19 mouse cellular contexts compared by ENCODE assay signal in the genomic region with DNA sequence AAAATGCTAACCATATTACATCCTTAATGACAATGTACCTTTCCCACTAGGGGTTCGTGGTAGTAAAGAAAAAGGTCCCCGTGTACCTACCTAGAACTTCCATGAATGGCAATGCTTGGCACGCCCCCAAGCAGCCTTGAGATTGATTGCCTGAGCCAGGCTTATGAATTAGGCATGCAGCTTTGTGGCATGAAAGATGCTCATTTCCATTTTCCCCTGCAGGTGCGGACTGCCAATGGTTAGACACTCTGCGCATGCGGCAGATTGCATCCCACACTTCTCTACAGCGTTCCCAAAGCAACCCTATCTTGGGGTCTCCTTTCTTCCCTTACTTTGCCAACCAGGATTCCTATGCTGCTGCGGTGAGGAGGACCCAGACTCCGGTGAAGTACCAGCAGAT. TPM values are rescaled to one million over a fixed set of nuclear protein-coding genes. Genes with fewer than 3 reads are reported as not detected.
DNase-seq lines count a peak whose midpoint lies in the region; ATAC-seq and TF ChIP-seq lines count a peak whose summit lies in the region.
"Had no signal": no experiment of that assay in that cellular context is flagged by ENCODE, and none has a peak within 500 bp of the region (broad histone marks: within the 10 kb centered on the region; RNA-seq: fewer than 3 reads in every experiment).

No protein-coding gene starts in this region.

- H3K27ac ChIP-seq in forebrain, embryonic 14.5 days (ENCODE audit: low read depth, low read length): no peak overlapping the region
- H3K27ac ChIP-seq in forebrain, embryonic 12.5 days: no peak overlapping the region
- no peak overlapping the region for H3K27ac ChIP-seq in midbrain, embryonic 11.5 days (ENCODE audit: low read depth, low read length)
- H3K27ac ChIP-seq in midbrain, embryonic 10.5 days (replicated peaks): no peak overlapping the region
- H3K27ac ChIP-seq in midbrain, postnatal 0 days (ENCODE audit: low read depth, low read length): no peak overlapping the region
- H3K27ac ChIP-seq: embryonic facial prominence, embryonic 13.5 days; intestine, embryonic 15.5 days; neural tube, embryonic 12.5 days had no signal

- peak; percentile 85 for DNase-seq in forebrain, embryonic 14.5 days (ENCODE audit: low spot score)
- peak; percentile 14 for DNase-seq in midbrain, embryonic 11.5 days (ENCODE audit: low spot score, missing footprints)
- no peak for DNase-seq in midbrain, embryonic 10.5 days (ENCODE audit: low spot score)
- DNase-seq in brain, embryonic 14.5 days (ENCODE audit: low read depth): peak; percentile 89
- peak; percentile 27 for DNase-seq in midbrain, postnatal 0 days (ENCODE audit: low spot score)
- DNase-seq in thymus, postnatal 0 days (ENCODE audit: low spot score): no peak
- DNase-seq: cerebellum, adult 9-10 months; gastrocnemius, postnatal 36 days; kidney, adult 9 months; kidney, postnatal 36 days; lung, adult 18-20 months; lung, postnatal 14 days; thymus, postnatal 25 days had no signal

- no peak overlapping the region for H3K4me2 ChIP-seq in forebrain, embryonic 14.5 days (ENCODE audit: low read length)
- no peak overlapping the region for H3K4me2 ChIP-seq in forebrain, embryonic 12.5 days
- no peak overlapping the region for H3K4me2 ChIP-seq in midbrain, embryonic 11.5 days
- H3K4me2 ChIP-seq in midbrain, postnatal 0 days (ENCODE audit: low read depth, low read length, poor library complexity, severe bottlenecking): no peak overlapping the region
- H3K4me2 ChIP-seq: embryonic facial prominence, embryonic 13.5 days; intestine, embryonic 15.5 days; liver, embryonic 11.5 days; neural tube, embryonic 12.5 days had no signal

- no peak overlapping the region for H3K9ac ChIP-seq in forebrain, embryonic 14.5 days (ENCODE audit: low read length)
- no peak overlapping the region for H3K9ac ChIP-seq in forebrain, embryonic 12.5 days
- no peak overlapping the region for H3K9ac ChIP-seq in midbrain, embryonic 11.5 days (ENCODE audit: low read length)
- no peak overlapping the region for H3K9ac ChIP-seq in midbrain, postnatal 0 days (replicated peaks; ENCODE audit: low read length, poor library complexity, severe bottlenecking)
- H3K9ac ChIP-seq: embryonic facial prominence, embryonic 13.5 days; intestine, embryonic 15.5 days; neural tube, embryonic 12.5 days had no signal

- no peak for TF ChIP-seq CTCF in brain, embryonic 14.5 days (IDR thresholded peaks at IDR 0.05; ENCODE audit: borderline replicate concordance, extremely low read depth, insufficient read depth, insufficient read length)
- TF ChIP-seq CTCF in midbrain, postnatal 0 days (IDR thresholded peaks at IDR 0.05): no peak

- TF ChIP-seq POLR2A in brain, embryonic 14.5 days (IDR thresholded peaks at IDR 0.05; ENCODE audit: borderline replicate concordance, extremely low read depth, insufficient read depth, insufficient read length, poor library complexity, severe bottlenecking): no peak

- H3K27me3 ChIP-seq in forebrain, embryonic 14.5 days (replicated peaks; ENCODE audit: control insufficient read depth, insufficient read depth, low read length): no peaks in the 10 kb centered on the region
- peaks cover 11% of the 10 kb centered on the region; the same call in 1 of the 2 replicates for H3K27me3 ChIP-seq in forebrain, embryonic 12.5 days
- no peaks in the 10 kb centered on the region for H3K27me3 ChIP-seq in midbrain, embryonic 11.5 days (ENCODE audit: control insufficient read depth, insufficient read depth, low read length)
- H3K27me3 ChIP-seq in midbrain, embryonic 10.5 days (ENCODE audit: low read depth, poor library complexity, severe bottlenecking): no peaks in the 10 kb centered on the region
- H3K27me3 ChIP-seq in midbrain, postnatal 0 days (ENCODE audit: insufficient read depth, low read length): no peaks in the 10 kb centered on the region
- H3K27me3 ChIP-seq: embryonic facial prominence, embryonic 13.5 days; intestine, embryonic 15.5 days; neural tube, embryonic 12.5 days had no signal

- WGBS in forebrain, embryonic 14.5 days: 62% methylated on average over 9 of the region's 9 CpGs
- 83% methylated on average over 9 of the region's 9 CpGs for WGBS in forebrain, embryonic 12.5 days
- WGBS in midbrain, embryonic 11.5 days: 86% methylated on average over 9 of the region's 9 CpGs
- WGBS in midbrain, embryonic 10.5 days: 94% methylated on average over 9 of the region's 9 CpGs
- 49% methylated on average over 9 of the region's 9 CpGs for WGBS in midbrain, postnatal 0 days

- no peaks in the 10 kb centered on the region for H3K4me1 ChIP-seq in forebrain, embryonic 14.5 days (ENCODE audit: control insufficient read depth, insufficient read depth, low read length)
- H3K4me1 ChIP-seq in forebrain, embryonic 12.5 days: peaks cover 5% of the 10 kb centered on the region; the same call in 1 of the 2 replicates
- no peaks in the 10 kb centered on the region for H3K4me1 ChIP-seq in midbrain, embryonic 11.5 days (ENCODE audit: control insufficient read depth, insufficient read depth, low read length)
- H3K4me1 ChIP-seq in midbrain, embryonic 10.5 days: peaks cover 4% of the 10 kb centered on the region; the same call in 1 of the 2 replicates
- no peaks in the 10 kb centered on the region for H3K4me1 ChIP-seq in midbrain, postnatal 0 days (ENCODE audit: insufficient read depth, low read length)
- H3K4me1 ChIP-seq: embryonic facial prominence, embryonic 13.5 days; intestine, embryonic 15.5 days; neural tube, embryonic 12.5 days had no signal

- ATAC-seq in forebrain, embryonic 14.5 days: peak; percentile 90
- ATAC-seq in forebrain, embryonic 12.5 days (ENCODE audit: low FRiP score): no peak
- no peak for ATAC-seq in midbrain, embryonic 11.5 days (ENCODE audit: low FRiP score)
- no peak for ATAC-seq in midbrain, postnatal 0 days (ENCODE audit: low FRiP score)
- ATAC-seq: intestine, embryonic 15.5 days had no signal

- H3K4me3 ChIP-seq in forebrain, embryonic 14.5 days (ENCODE audit: low read depth, low read length): no peak overlapping the region
- H3K4me3 ChIP-seq in forebrain, embryonic 12.5 days (replicated peaks): no peak overlapping the region
- H3K4me3 ChIP-seq in midbrain, embryonic 11.5 days (ENCODE audit: low read depth, low read length): no peak overlapping the region
- no peak overlapping the region for H3K4me3 ChIP-seq in midbrain, embryonic 10.5 days
- H3K4me3 ChIP-seq in midbrain, postnatal 0 days (ENCODE audit: low read depth, low read length): no peak overlapping the region
- H3K4me3 ChIP-seq: embryonic facial prominence, embryonic 13.5 days; intestine, embryonic 15.5 days; neural tube, embryonic 12.5 days had no signal

- no peaks in the 10 kb centered on the region for H3K9me3 ChIP-seq in forebrain, embryonic 14.5 days (replicated peaks; ENCODE audit: control insufficient read depth, low read length)
- H3K9me3 ChIP-seq in forebrain, embryonic 12.5 days: no peaks in the 10 kb centered on the region
- no peaks in the 10 kb centered on the region for H3K9me3 ChIP-seq in midbrain, embryonic 11.5 days (ENCODE audit: control insufficient read depth, low read length)
- no peaks in the 10 kb centered on the region for H3K9me3 ChIP-seq in midbrain, embryonic 10.5 days (replicated peaks)
- H3K9me3 ChIP-seq in midbrain, postnatal 0 days (ENCODE audit: low read length): no peaks in the 10 kb centered on the region
- H3K9me3 ChIP-seq: embryonic facial prominence, embryonic 13.5 days; G1E; intestine, embryonic 15.5 days; neural tube, embryonic 12.5 days had no signal

- H3K36me3 ChIP-seq in forebrain, embryonic 14.5 days (ENCODE audit: control insufficient read depth, insufficient read depth, low read length): no peaks in the 10 kb centered on the region
- no peaks in the 10 kb centered on the region for H3K36me3 ChIP-seq in forebrain, embryonic 12.5 days (replicated peaks)
- H3K36me3 ChIP-seq in midbrain, embryonic 11.5 days (ENCODE audit: control insufficient read depth, insufficient read depth, low read length): no peaks in the 10 kb centered on the region
- H3K36me3 ChIP-seq in midbrain, embryonic 10.5 days: no peaks in the 10 kb centered on the region
- no peaks in the 10 kb centered on the region for H3K36me3 ChIP-seq in midbrain, postnatal 0 days (ENCODE audit: insufficient read depth, low read length)
- H3K36me3 ChIP-seq: neural tube, embryonic 12.5 days had no signal

RNA-seq across cellular contexts. Expression of a gene that starts 34.9 kb away (rescaled TPM):
- polyA plus RNA-seq in forebrain, embryonic 14.5 days (2014; fragmentation: Nextera tagmentation; extraction: Ambion mirVana): 113 and 116 TPM in 2 replicates
- polyA plus RNA-seq in forebrain, embryonic 12.5 days (2016; fragmentation: Nextera tagmentation; extraction: Ambion mirVana): 228 and 252 TPM in 2 replicates
- 172 and 189 TPM in 2 replicates for polyA plus RNA-seq in midbrain, embryonic 11.5 days (2014; fragmentation: Nextera tagmentation; extraction: Ambion mirVana)
- polyA plus RNA-seq in midbrain, embryonic 10.5 days (2016; fragmentation: Nextera tagmentation; extraction: Ambion mirVana): 207 and 237 TPM in 2 replicates
- polyA plus RNA-seq in brain, embryonic 14.5 days (2012; rRNA removed): 48.7 and 107 TPM in 2 replicates
- 4.5 and 14.5 TPM in 2 replicates for total RNA-seq in midbrain, postnatal 0 days (2014; rRNA removed)
- polyA plus RNA-seq in midbrain, postnatal 0 days (2015; fragmentation: Nextera tagmentation; extraction: Ambion mirVana): 2.5 and 3.2 TPM in 2 replicates
- polyA plus RNA-seq in thymus, postnatal 0 days (2015; fragmentation: Nextera tagmentation; extraction: Ambion mirVana): 361 and 379 TPM in 2 replicates

Comparison
In these comparisons a context has a peak if more than half of its experiments do, and no peak if none do; other contexts are left out.
1. DNase-seq: peak in forebrain, embryonic 14.5 days (single experiment), midbrain, embryonic 11.5 days (single experiment), brain, embryonic 14.5 days (single experiment) and midbrain, postnatal 0 days (single experiment); none in midbrain, embryonic 10.5 days (single experiment) and thymus, postnatal 0 days (single experiment).
2. RNA of a gene that starts 34.9 kb away (polyA plus RNA-seq): 361 to 379 TPM in thymus, postnatal 0 days, 207 to 237 TPM in midbrain, embryonic 10.5 days, 228 to 252 TPM in forebrain, embryonic 12.5 days, 172 to 189 TPM in midbrain, embryonic 11.5 days, 113 to 116 TPM in forebrain, embryonic 14.5 days and 48.7 to 107 TPM in brain, embryonic 14.5 days; 2.5 to 3.2 TPM in midbrain, postnatal 0 days; every median in the first group is over 10 times any median in the second.